Comparison of ENCODE assay signal across 9 mouse cellular contexts in the genomic region with DNA sequence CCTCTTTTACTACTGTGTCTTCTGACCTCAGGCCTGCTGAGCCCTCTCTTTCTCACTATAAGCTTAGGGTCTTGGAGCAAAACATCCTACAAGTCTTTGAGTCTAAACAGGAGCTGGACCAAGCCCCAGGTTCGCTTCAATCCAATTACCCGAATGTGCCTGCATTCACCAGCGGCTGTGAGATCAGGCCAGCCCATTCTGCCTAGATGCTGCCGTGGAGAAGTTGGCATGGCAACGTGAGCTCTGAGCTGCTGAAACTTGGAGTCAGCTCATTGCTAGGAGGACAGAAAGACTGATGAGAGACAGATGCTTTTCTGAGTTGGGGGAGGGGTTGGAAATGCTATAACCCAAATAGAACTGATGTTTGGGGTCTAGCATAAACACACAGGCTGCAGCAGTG.
DNase-seq lines count a peak whose midpoint lies in the region; ATAC-seq and TF ChIP-seq lines count a peak whose summit lies in the region.
"Had no signal": no experiment of that assay in that cellular context is flagged by ENCODE, and none has a peak within 500 bp of the region (broad histone marks: within the 10 kb centered on the region; RNA-seq: fewer than 3 reads in every experiment).

No protein-coding gene starts in this region.

- intact Hi-C loops in heart, adult 2 months (cut with DNase I) = no loop called here

- 38% methylated on average over 5 of the region's 5 CpGs for WGBS in heart, embryonic 15.5 days
- WGBS in heart, adult 2 months = 77% methylated on average over 5 of the region's 5 CpGs
- 5% methylated on average over 5 of the region's 5 CpGs for WGBS in hindbrain, embryonic 15.5 days
- WGBS in limb, embryonic 13.5 days = 6% methylated on average over 5 of the region's 5 CpGs
- WGBS in cerebellum, adult 2 months = 38% methylated on average over 5 of the region's 5 CpGs

- ATAC-seq in heart, embryonic 15.5 days (replicated peaks; ENCODE audit: insufficient number of reproducible peaks, insufficient read depth, low FRiP score, low read depth) = no peak
- peak; percentile 60; the same call in 1 of the 2 replicates for ATAC-seq in hindbrain, embryonic 15.5 days (ENCODE audit: low FRiP score, low read depth)
- ATAC-seq in limb, embryonic 13.5 days (ENCODE audit: low FRiP score, low read depth) = 0 out of 2 replicates have a peak, but pooled peaks have one; percentile 54

- H3K27ac ChIP-seq in heart, embryonic 15.5 days = peak overlapping the region; percentile 60
- H3K27ac ChIP-seq in heart, adult 2 months = no peak overlapping the region
- peak overlapping the region; percentile 67 for H3K27ac ChIP-seq in hindbrain, embryonic 15.5 days (replicated peaks)
- no peak overlapping the region; the same call in 1 of the 2 replicates for H3K27ac ChIP-seq in limb, embryonic 13.5 days
- no peak overlapping the region for H3K27ac ChIP-seq in cerebellum, adult 2 months (ENCODE audit: insufficient read depth, low read length)
- H3K27ac ChIP-seq: macrophage had no signal

- no peaks in the 10 kb centered on the region for H3K27me3 ChIP-seq in heart, embryonic 15.5 days
- H3K27me3 ChIP-seq in heart, adult 2 months (ENCODE audit: control insufficient read depth, insufficient read depth, low read length) = no peaks in the 10 kb centered on the region
- no peaks in the 10 kb centered on the region for H3K27me3 ChIP-seq in hindbrain, embryonic 15.5 days
- no peaks in the 10 kb centered on the region for H3K27me3 ChIP-seq in limb, embryonic 13.5 days
- no peaks in the 10 kb centered on the region for H3K27me3 ChIP-seq in cerebellum, adult 2 months (ENCODE audit: control insufficient read depth, insufficient read depth, low read length)

- TF ChIP-seq CTCF in heart, adult 2 months (IDR thresholded peaks at IDR 0.05) = no peak
- no peak for TF ChIP-seq CTCF in cerebellum, adult 2 months (IDR thresholded peaks at IDR 0.05; ENCODE audit: borderline replicate concordance, insufficient read depth, low read depth, low read length)

- H3K79me2 ChIP-seq in heart, adult 2 months (replicated peaks; ENCODE audit: control insufficient read depth, insufficient read depth, low read length) = no peaks in the 10 kb centered on the region

- no peaks in the 10 kb centered on the region for H3K9me3 ChIP-seq in heart, embryonic 15.5 days (replicated peaks)
- H3K9me3 ChIP-seq in hindbrain, embryonic 15.5 days = no peaks in the 10 kb centered on the region
- no peaks in the 10 kb centered on the region for H3K9me3 ChIP-seq in limb, embryonic 13.5 days

- H3K4me1 ChIP-seq in heart, embryonic 15.5 days (replicated peaks) = peaks cover 43% of the 10 kb centered on the region
- H3K4me1 ChIP-seq in heart, adult 2 months (ENCODE audit: control insufficient read depth, insufficient read depth, low read length) = no peaks in the 10 kb centered on the region
- peaks cover 39% of the 10 kb centered on the region for H3K4me1 ChIP-seq in hindbrain, embryonic 15.5 days (replicated peaks)
- peaks cover 22% of the 10 kb centered on the region for H3K4me1 ChIP-seq in limb, embryonic 13.5 days
- H3K4me1 ChIP-seq in cerebellum, adult 2 months (ENCODE audit: control insufficient read depth, insufficient read depth, low read length) = no peaks in the 10 kb centered on the region

- DNase-seq in heart, adult 2 months = no peak
- DNase-seq in right cerebral cortex, postnatal 4 days = peak; percentile 58
- no peak for DNase-seq in cerebellum, postnatal 36 days
- DNase-seq in gastrocnemius, postnatal 4 days (ENCODE audit: low spot score in 2 of 2) = no peak
- no peak for DNase-seq in cerebellum, adult 2 months

- H3K9ac ChIP-seq in heart, embryonic 15.5 days = no peak overlapping the region
- H3K9ac ChIP-seq in heart, adult 2 months (ENCODE audit: low read depth, low read length) = no peak overlapping the region
- H3K9ac ChIP-seq in hindbrain, embryonic 15.5 days = no peak overlapping the region
- 0 out of 2 replicates have a peak overlapping the region, but pooled peaks have one; percentile 31 for H3K9ac ChIP-seq in limb, embryonic 13.5 days

- no peak overlapping the region for H3K4me2 ChIP-seq in heart, embryonic 15.5 days
- no peak overlapping the region for H3K4me2 ChIP-seq in hindbrain, embryonic 15.5 days
- no peak overlapping the region for H3K4me2 ChIP-seq in limb, embryonic 13.5 days (replicated peaks)

- TF ChIP-seq POLR2A in heart, adult 2 months (IDR thresholded peaks at IDR 0.05; ENCODE audit: insufficient read depth, low read depth, low read length) = no peak
- TF ChIP-seq POLR2A in cerebellum, adult 2 months (IDR thresholded peaks at IDR 0.05; ENCODE audit: borderline replicate concordance, insufficient read depth, low read length) = no peak

- H3K36me3 ChIP-seq in heart, embryonic 15.5 days = no peaks in the 10 kb centered on the region
- no peaks in the 10 kb centered on the region for H3K36me3 ChIP-seq in heart, adult 2 months (ENCODE audit: control insufficient read depth, insufficient read depth, low read length)
- no peaks in the 10 kb centered on the region for H3K36me3 ChIP-seq in hindbrain, embryonic 15.5 days
- no peaks in the 10 kb centered on the region for H3K36me3 ChIP-seq in limb, embryonic 13.5 days

- H3K4me3 ChIP-seq in heart, embryonic 15.5 days = no peak overlapping the region
- no peak overlapping the region for H3K4me3 ChIP-seq in heart, adult 2 months
- no peak overlapping the region for H3K4me3 ChIP-seq in hindbrain, embryonic 15.5 days
- no peak overlapping the region for H3K4me3 ChIP-seq in limb, embryonic 13.5 days
- H3K4me3 ChIP-seq in cerebellum, adult 2 months (replicated peaks; ENCODE audit: insufficient read depth, low read depth, low read length) = no peak overlapping the region

- no peak for TF ChIP-seq EP300 in heart, adult 2 months (IDR thresholded peaks at IDR 0.05; ENCODE audit: insufficient read depth, low read depth, low read length)

Comparison
In these comparisons a context has a peak if more than half of its experiments do, and no peak if none do; other contexts are left out.
1. H3K27ac ChIP-seq: peak in heart, embryonic 15.5 days (single experiment) and hindbrain, embryonic 15.5 days (single experiment); none in heart, adult 2 months (single experiment), limb, embryonic 13.5 days (single experiment) and cerebellum, adult 2 months (single experiment).